Mouse (Mus musculus) liver, embryonic 14.5 days (tissue): ENCODE measurements at regions not wholly inside any gene's neighbourhood (a gene's known extent, or its start where the extent isn't known, plus 50 kb on each side); places are given as distances from the start of the nearest gene placed in this dataset.

Experiments
- CTCF ChIP-seq: IDR thresholded peaks from 2 replicates; pipeline ENCODE4 v1.5.1; 2016; ENCODE audit warnings: antibody characterized with exemption, low read depth, control low read depth
- EP300 ChIP-seq: IDR thresholded peaks from 2 replicates; pipeline ENCODE4 v1.6.1; 2016; ENCODE audit warnings: antibody characterized with exemption, low read depth

- TF ChIP-seq EP300 (no peak), CTCF (no peak)
These were observed 351.5 kb upstream of the BC052040 start for GRCm38 (mm10) chr2:115230041-115230440.
